Mouse (Mus musculus) ovary, postnatal 36 days (tissue): ENCODE measurements around the gene Thoc7.

Source experiments
- DNase-seq: peaks from one replicate; pipeline ENCODE4 v3.0.0; 2022; ENCODE audit warnings: low spot score, mixed read lengths

Thoc7 gene

DNA sequence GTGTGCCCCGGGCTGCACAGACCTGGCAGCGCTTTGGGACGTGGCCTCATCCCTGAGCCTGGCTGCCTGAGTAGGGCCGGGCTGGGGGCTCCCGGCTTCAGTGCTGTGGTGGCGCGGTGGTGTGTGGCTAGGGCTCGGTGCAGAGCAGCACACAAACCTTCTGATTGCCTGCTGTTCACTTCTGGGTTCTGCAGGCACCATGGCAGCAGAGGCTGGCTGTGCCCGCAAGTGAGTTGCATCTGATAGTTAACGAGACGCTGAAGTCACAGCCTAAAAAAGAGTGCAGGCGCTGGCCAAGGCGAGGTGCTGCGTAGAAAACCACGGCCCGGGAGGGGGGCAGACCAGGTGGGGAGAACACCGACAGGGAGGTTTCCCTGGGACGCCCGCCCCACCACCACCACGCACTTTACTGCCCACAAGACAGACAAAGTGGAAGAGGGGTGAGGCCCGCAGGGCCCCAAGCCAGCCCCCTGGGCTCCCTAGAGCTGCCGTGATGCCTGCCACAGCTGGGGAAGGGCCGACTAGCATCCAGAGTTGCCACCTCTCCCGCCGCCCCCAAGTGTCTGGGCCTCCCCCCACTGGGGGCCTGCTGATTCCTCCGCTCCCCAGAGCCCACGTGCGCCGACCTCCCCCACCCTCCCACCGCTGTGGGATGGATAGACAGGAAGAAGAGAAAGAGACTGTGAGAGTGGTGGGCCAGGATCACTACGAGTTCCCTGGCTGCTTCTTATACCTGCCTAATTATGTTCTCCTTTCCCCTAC is 28.2 kb downstream of the Thoc7 start:
- no peak for DNase-seq

DNA sequence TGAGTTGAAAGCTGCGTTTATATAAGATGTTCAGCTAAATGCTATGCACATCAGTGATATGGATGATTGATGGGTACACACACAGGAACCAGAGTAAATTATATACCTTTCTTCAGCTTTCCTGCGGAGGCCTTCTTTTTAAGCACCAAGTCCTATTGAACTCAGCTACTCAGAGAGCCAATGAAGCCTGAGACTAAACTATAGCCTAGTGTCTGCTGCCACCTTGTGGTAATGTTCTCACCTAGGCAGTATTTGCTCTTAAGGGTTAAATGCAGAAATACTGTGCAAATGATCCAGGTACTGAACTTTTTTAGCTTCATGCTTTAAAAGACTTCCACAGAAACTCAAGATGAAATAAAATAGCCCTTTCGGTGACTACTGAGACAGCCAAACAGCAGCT is 44.0 kb downstream of the Thoc7 start:
- no peak for DNase-seq

DNA sequence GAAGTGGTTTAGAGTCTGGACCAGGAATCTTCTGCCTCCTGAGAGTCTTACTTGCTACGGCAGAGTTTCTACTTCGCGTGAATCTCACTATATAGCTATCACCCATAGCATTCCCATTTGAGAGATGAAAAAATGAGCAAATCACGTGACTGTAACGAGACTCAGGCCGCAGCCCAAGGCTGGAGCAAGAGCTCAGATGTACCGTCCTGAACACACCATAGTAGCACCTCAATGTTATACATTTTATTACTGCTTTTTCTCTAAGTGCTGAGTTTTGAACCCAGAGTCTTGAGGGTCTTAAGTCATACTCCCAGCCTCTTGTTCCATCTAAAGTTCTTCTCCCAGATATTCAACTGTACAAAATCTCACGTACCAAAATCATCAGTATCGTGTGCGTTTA is 44.4 kb downstream of the Thoc7 start:
- DNase-seq, result no peak

DNA sequence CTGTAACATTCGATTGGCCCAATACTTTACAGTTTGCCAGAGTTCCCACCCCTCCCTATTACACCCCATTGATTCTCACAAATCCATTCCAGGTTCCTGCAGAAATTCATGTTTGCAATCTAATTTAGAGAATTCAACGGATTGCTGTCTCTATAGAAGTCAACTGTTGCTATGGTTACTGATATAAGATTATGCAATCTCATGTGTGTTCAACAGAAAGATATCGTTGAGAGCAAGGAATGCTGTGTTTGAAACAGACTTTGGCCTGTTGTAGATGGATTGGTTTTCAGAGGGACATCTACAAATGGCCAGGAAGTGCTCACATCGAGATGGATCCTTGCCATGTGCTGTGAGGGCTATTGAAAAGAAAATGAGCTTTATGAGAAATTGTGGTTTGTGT is 46.4 kb downstream of the Thoc7 start:
- DNase-seq, result no peak

DNA sequence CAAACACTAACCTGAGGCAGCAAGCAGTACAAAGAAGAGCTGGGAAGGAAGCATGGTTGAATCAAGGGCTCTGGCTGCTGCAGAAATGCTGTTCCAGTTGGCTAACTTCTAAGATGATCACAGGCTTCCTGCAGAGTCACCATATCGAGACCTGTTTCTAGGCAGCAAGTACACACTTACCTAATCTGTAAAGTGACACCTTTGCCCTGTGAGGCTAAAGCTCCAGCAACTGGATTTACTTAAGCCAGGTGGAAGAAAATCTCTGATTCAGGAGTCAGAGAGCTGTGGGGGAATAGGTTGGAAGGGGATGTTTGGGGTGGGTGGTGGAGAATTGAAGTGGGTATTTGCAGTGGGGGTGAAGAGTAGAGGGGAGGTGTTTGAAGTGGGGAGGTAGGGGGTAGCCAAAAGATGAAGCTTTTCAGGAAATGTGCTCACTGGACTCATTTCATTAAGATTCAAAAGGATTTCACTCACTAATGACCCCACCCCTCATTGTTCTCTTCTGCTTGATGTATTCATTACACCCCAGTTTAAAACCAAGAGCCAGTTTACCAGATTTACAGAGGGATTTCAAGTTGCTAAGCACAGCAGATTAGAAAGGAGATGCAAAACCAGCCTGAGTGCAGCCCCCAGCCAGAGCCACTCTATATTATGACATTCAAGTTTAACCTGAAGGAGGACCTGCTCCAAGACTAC is 47.1 kb downstream of the Thoc7 start, which contains the start of gene Gm281:
Gm281 (minus strand) TSS at position 92 of the 696 bp plus-strand sequence.
- DNase-seq, result no peak

DNA sequence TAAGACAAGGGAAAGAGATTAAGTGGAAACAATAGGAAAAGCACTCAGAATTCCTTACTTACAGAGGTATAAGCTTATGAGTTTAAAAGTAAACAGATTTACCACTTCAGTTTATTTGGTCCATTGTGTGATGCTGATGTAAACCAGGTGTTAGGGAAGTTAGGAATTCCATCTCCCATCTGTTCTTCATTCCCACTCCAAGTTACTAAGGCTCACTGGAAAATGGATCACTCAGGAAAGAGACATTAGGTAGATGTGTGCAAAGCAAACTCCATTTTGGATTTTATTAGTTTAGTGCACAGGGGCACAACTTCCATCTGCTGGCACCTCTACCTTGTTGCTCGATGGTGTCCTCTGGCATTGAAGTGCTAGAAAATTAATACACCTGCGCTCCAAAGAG is 51.5 kb downstream of the Thoc7 start:
- no peak for DNase-seq

DNA sequence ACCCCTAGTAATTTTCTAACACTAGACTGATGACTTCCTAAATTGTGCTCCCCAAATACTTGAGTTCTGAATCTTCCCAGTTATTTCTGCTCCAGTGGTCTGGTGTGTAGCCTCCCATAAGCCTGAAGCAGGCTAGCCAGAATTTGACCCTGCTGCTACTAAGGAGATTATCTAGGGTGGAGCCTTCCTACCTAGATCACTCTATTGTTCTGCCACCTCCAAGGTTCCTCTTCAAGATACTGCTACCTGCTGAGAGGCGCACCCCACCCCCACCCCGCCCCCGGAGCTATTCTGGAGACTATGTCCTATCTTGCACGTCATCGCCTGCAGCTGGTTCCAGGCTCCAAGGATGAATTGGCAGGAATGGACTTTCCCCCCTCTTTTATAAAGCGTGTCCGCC is 54.5 kb downstream of the Thoc7 start:
- DNase-seq, result no peak

DNA sequence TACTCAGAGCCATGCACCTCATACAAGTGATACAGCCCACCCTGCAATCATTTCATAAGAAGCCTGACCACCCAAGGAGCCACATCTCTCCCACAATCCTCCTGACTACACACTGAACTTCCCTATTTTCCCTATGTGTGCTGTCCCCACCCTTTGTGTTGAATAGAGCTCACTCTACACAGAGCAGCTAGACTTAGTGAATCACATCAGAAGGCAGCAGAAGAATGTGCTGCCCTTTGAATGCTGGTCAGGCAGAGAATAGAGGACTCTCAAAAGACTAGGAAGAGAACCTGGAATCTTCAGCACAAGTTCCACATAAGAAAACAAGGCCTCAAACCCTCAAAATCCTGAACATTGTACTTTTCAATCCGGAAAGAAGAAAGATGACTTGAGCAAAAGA is 55.2 kb downstream of the Thoc7 start:
- no peak for DNase-seq

DNA sequence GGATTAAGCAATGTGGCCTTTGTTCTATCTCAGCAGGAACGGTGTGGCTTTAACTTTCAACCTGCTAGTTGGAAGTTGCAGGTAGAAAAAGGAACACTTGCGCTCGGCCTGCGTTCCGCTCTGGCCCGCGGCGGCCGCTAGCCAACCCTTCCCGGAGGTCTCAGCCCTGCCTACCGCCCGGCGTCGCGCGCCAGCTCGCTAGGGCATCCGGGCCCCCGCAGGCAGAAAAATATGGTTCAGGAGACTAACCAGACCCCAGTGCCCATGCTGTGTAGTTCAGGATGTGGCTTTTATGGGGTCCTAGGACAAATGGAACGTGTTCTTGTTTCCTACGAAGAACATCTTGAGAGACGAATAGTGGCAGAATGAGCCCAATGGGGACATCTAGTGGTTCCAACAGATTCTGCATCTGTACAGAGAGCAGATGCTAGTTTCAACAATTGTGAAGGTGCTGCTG is 60.0 kb downstream of the Thoc7 start:
- peak; percentile 36 for DNase-seq
